Mouse (Mus musculus): Measurements from ENCODE around the gene Arg1. TPM values are rescaled to one million over a fixed set of nuclear protein-coding genes. Genes with fewer than 3 reads are reported as not detected.

Gene Arg1
- polyA plus RNA-seq, 1 experiment from 2014 or later, result 1.1 TPM

DNA sequence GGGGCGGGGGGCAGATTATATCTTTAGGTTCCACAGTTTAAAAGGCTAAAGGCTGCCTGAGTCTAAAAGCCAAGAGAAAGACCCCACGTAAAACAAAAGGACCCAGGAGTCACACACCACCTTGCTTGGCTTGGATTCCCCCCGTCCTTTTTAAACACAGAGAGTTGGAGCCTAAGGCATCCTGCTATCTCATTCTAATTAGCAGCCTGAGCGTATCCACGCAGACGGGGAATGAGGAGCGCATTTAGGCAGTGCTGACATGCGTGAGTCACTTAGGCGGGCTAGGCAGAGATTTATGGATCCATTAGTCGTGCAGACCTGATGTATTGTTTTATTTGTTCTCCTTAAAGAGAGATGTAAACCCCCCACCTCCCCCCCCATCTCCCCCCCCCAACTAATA, 904 bp downstream of the Arg1 start:
- no peak overlapping the region for H3K4me2 ChIP-seq (ENCODE audit: low read depth, low read length)
- WGBS, result 41% methylated on average over 10 of the region's 10 CpGs
- no peak overlapping the region for H3K4me3 ChIP-seq (ENCODE audit: low read length)
- H3K9me3 ChIP-seq (replicated peaks; ENCODE audit: control insufficient read depth, low read length), result no peaks in the 10 kb centered on the region
- H3K27ac ChIP-seq (ENCODE audit: low read length), result no peak overlapping the region
- H3K27me3 ChIP-seq (ENCODE audit: control insufficient read depth, insufficient read depth, low read length), result no peaks in the 10 kb centered on the region
- H3K9ac ChIP-seq (ENCODE audit: low read length), result no peak overlapping the region
- no peak for ATAC-seq (replicated peaks; ENCODE audit: extremely low read depth, insufficient read depth, low FRiP score)
- no peaks in the 10 kb centered on the region for H3K36me3 ChIP-seq (ENCODE audit: control insufficient read depth, insufficient read depth)
- peaks cover 7% of the 10 kb centered on the region for H3K4me1 ChIP-seq (ENCODE audit: control insufficient read depth, insufficient read depth, low read length)

DNA sequence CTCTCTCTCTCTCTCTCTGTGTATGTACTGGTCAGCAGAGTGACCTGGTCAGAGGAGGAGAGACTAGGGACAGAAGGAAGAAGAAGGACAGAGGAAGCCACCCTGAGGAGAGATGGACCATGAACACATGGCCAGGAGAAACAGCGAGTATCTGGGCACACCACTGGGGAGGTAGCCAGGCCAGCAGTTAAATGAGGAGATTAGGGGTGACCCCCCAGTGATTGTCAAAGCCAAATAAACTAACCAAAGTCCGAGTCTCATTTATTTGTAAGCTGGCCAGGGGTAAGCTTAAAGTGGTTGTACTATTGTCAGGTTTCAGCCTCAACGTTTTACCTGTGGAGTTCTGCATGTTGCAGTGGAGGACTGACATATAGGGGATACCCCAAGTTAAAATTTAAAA, 3.0 kb downstream of the Arg1 start:
- ATAC-seq (replicated peaks; ENCODE audit: extremely low read depth, insufficient read depth, low FRiP score), result no peak
- H3K4me2 ChIP-seq (ENCODE audit: low read depth, low read length), result no peak overlapping the region
- 63% methylated on average over 3 of the region's 3 CpGs for WGBS
- no peak overlapping the region for H3K27ac ChIP-seq (ENCODE audit: low read length)
- no peak overlapping the region for H3K4me3 ChIP-seq (ENCODE audit: low read length)
- H3K4me1 ChIP-seq (ENCODE audit: control insufficient read depth, insufficient read depth, low read length), result peaks cover 7% of the 10 kb centered on the region
- no peaks in the 10 kb centered on the region for H3K27me3 ChIP-seq (ENCODE audit: control insufficient read depth, insufficient read depth, low read length)
- H3K9ac ChIP-seq (ENCODE audit: low read length), result no peak overlapping the region
- no peaks in the 10 kb centered on the region for H3K36me3 ChIP-seq (ENCODE audit: control insufficient read depth, insufficient read depth)
- H3K9me3 ChIP-seq (replicated peaks; ENCODE audit: control insufficient read depth, low read length), result no peaks in the 10 kb centered on the region

DNA sequence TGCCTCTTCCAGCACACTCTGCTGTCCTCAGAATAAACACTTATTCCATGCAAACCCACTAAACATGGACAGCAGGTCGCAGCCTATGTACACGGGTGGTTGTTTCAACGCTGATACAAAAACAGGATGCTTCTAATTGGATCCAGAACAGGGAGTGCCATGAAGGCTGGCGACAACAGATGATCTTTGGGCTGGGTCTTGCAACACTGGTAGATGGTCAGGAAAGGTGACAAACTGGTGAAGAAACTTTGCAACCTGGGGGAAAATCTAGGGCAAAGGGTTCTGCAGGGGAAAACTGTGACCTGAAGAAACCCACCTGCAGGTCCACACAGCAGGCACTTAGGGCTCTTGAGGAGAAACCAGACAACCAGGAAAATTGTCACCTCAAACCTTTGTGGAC, 4.3 kb downstream of the Arg1 start:
- 81% methylated on average over 4 of the region's 4 CpGs for WGBS

DNA sequence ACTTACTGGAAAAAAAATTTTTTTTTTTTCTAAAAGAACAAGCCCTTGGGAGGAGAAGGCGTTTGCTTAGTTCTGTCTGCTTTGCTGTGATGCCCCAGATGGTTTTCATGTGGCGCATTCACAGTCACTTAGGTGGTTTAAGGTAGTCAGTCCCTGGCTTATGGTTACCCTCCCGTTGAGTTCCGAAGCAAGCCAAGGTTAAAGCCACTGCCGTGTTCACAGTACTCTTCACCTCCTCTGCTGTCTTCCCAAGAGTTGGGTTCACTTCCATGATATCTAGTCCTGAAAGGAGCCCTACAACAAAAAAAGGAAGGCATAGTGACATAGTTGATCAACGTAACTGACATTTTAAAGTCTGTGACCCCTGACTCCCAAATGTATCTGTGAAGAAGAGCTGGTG, 11.8 kb downstream of the Arg1 start:
- Histone ChIP-seq H3K4me3 (ENCODE audit: low read length) (no peak overlapping the region), H3K27ac (ENCODE audit: low read length) (no peak overlapping the region), H3K36me3 (ENCODE audit: control insufficient read depth, insufficient read depth) (peaks cover 22% of the 10 kb centered on the region), H3K9ac (ENCODE audit: low read length) (no peak overlapping the region), H3K27me3 (ENCODE audit: control insufficient read depth, insufficient read depth, low read length) (no peaks in the 10 kb centered on the region), H3K4me1 (ENCODE audit: control insufficient read depth, insufficient read depth, low read length) (no peaks in the 10 kb centered on the region), H3K9me3 (replicated peaks; ENCODE audit: control insufficient read depth, low read length) (no peaks in the 10 kb centered on the region), H3K4me2 (ENCODE audit: low read depth, low read length) (no peak overlapping the region)
- ATAC-seq (replicated peaks; ENCODE audit: extremely low read depth, insufficient read depth, low FRiP score), result no peak
- WGBS, result 86% methylated on average over 6 of the region's 6 CpGs

More for the DNA sequence above, 4.3 kb downstream of the Arg1 start:
- Histone ChIP-seq H3K36me3 (ENCODE audit: control insufficient read depth, insufficient read depth) (no peaks in the 10 kb centered on the region), H3K27ac (ENCODE audit: low read length) (no peak overlapping the region), H3K4me2 (ENCODE audit: low read depth, low read length) (no peak overlapping the region), H3K9me3 (replicated peaks; ENCODE audit: control insufficient read depth, low read length) (no peaks in the 10 kb centered on the region), H3K9ac (ENCODE audit: low read length) (no peak overlapping the region), H3K4me3 (ENCODE audit: low read length) (no peak overlapping the region), H3K4me1 (ENCODE audit: control insufficient read depth, insufficient read depth, low read length) (peaks cover 4% of the 10 kb centered on the region), H3K27me3 (ENCODE audit: control insufficient read depth, insufficient read depth, low read length) (no peaks in the 10 kb centered on the region)
- no peak for ATAC-seq (replicated peaks; ENCODE audit: extremely low read depth, insufficient read depth, low FRiP score)

DNA sequence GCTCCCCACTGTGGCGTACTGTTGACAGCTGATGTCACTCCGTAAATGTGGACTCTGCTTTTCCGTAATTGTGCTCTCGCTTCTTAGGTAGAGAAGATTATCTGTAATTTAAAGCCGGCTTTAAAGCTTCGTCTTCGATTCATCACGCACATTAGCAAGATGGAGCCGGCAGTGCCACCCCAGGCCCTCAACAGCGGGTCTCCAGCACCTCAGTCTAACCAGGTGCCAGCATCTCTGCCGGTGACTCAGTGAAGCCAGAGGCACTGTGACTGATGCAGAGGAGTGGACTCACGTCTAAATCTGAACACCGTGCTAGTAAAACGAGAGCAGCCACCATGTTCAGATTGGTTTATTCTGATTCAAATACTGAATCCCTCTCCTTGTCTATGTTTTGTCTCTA, 14.7 kb downstream of the Arg1 start:
- Histone ChIP-seq H3K4me3 (ENCODE audit: low read length) (no peak overlapping the region), H3K27me3 (ENCODE audit: control insufficient read depth, insufficient read depth, low read length) (no peaks in the 10 kb centered on the region), H3K4me1 (ENCODE audit: control insufficient read depth, insufficient read depth, low read length) (no peaks in the 10 kb centered on the region), H3K9me3 (replicated peaks; ENCODE audit: control insufficient read depth, low read length) (no peaks in the 10 kb centered on the region), H3K4me2 (ENCODE audit: low read depth, low read length) (no peak overlapping the region), H3K27ac (ENCODE audit: low read length) (no peak overlapping the region), H3K9ac (ENCODE audit: low read length) (no peak overlapping the region), H3K36me3 (ENCODE audit: control insufficient read depth, insufficient read depth) (peaks cover 46% of the 10 kb centered on the region)
- WGBS, result 92% methylated on average over 14 of the region's 14 CpGs
- no peak for ATAC-seq (replicated peaks; ENCODE audit: extremely low read depth, insufficient read depth, low FRiP score)

DNA sequence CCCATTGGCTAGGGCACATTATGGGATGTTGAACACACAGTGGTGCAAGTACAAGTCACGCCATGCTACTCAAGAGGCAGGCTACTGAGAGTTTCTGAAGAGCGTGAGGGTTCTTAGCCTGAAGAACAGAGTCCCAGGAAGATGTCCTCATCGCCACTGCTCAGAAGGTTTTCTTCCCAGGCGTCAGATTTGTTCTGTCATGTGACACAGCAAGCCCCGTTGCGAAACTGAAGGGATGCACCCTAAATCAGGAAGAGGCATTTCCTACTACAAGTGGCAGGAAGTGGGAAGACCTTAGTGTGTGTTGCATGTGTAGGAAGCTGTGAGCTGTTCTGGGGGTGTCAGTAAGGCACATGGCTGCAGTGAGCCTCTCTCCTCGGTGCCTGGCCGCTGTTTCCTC, 16.1 kb downstream of the Arg1 start:
- H3K4me3 ChIP-seq (ENCODE audit: low read length), result no peak overlapping the region
- H3K36me3 ChIP-seq (ENCODE audit: control insufficient read depth, insufficient read depth), result peaks cover 53% of the 10 kb centered on the region
- no peak for ATAC-seq (replicated peaks; ENCODE audit: extremely low read depth, insufficient read depth, low FRiP score)
- 86% methylated on average over 8 of the region's 8 CpGs for WGBS
- no peaks in the 10 kb centered on the region for H3K4me1 ChIP-seq (ENCODE audit: control insufficient read depth, insufficient read depth, low read length)
- no peaks in the 10 kb centered on the region for H3K27me3 ChIP-seq (ENCODE audit: control insufficient read depth, insufficient read depth, low read length)
- H3K9me3 ChIP-seq (replicated peaks; ENCODE audit: control insufficient read depth, low read length), result no peaks in the 10 kb centered on the region
- no peak overlapping the region for H3K27ac ChIP-seq (ENCODE audit: low read length)
- no peak overlapping the region for H3K9ac ChIP-seq (ENCODE audit: low read length)
- no peak overlapping the region for H3K4me2 ChIP-seq (ENCODE audit: low read depth, low read length)

DNA sequence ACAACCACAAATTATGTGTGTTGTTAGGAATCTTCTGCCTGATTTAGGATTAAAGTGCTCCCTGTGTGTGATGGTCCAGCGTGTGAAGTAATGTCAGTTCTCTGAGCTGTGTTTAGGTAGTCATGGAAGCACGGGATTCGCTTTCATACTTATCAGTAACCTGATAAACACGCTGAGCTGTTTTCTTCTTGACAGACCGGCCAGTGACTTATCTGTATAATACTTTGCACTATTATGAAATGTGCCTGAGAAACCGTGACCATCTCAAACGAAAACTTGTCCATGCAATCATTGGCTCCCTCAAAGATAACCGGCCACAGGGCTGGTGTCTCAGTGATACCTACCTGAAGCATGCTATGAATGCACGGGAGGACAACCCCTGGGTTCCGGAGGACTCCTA, 21.7 kb downstream of the Arg1 start:
- 76% methylated on average over 10 of the region's 10 CpGs for WGBS
- ATAC-seq (replicated peaks; ENCODE audit: extremely low read depth, insufficient read depth, low FRiP score), result no peak
- H3K4me3 ChIP-seq (ENCODE audit: low read length), result no peak overlapping the region

DNA sequence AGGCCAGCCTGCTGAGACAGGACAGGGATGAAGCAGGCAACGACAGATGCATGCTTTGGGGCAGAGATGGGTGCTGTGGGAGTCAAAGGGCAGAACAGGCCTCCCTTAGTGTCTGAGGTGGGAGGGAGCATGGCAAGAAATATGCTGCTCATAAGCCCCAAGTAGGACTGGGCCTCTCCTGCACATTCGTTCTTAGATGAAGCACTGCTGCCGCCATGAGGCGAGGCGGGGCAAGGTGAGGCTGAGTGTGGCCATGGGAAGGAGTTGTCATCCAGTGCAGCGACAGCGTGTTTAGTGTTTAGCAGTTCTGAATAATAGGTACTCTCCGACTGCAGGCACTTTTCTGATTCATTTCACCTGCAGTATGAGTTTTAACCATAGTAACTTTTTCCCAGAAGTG, 31.4 kb downstream of the Arg1 start:
- Histone ChIP-seq H3K9me3 (replicated peaks; ENCODE audit: control insufficient read depth, low read length) (no peaks in the 10 kb centered on the region), H3K9ac (ENCODE audit: low read length) (no peak overlapping the region), H3K27ac (ENCODE audit: low read length) (no peak overlapping the region), H3K4me3 (ENCODE audit: low read length) (no peak overlapping the region), H3K36me3 (ENCODE audit: control insufficient read depth, insufficient read depth) (peaks cover 62% of the 10 kb centered on the region), H3K27me3 (ENCODE audit: control insufficient read depth, insufficient read depth, low read length) (no peaks in the 10 kb centered on the region), H3K4me2 (ENCODE audit: low read depth, low read length) (no peak overlapping the region), H3K4me1 (ENCODE audit: control insufficient read depth, insufficient read depth, low read length) (0 out of 2 replicates have a peak, but pooled peaks cover 2% of the 10 kb centered on the region)
- 86% methylated on average over 8 of the region's 8 CpGs for WGBS
- ATAC-seq (replicated peaks; ENCODE audit: extremely low read depth, insufficient read depth, low FRiP score), result no peak

More for the DNA sequence above, 21.7 kb downstream of the Arg1 start:
- H3K27me3 ChIP-seq (ENCODE audit: control insufficient read depth, insufficient read depth, low read length), result no peaks in the 10 kb centered on the region
- peaks cover 83% of the 10 kb centered on the region for H3K36me3 ChIP-seq (ENCODE audit: control insufficient read depth, insufficient read depth)
- no peak overlapping the region for H3K9ac ChIP-seq (ENCODE audit: low read length)
- no peak overlapping the region for H3K4me2 ChIP-seq (ENCODE audit: low read depth, low read length)
- no peak overlapping the region for H3K27ac ChIP-seq (ENCODE audit: low read length)
- H3K9me3 ChIP-seq (replicated peaks; ENCODE audit: control insufficient read depth, low read length), result no peaks in the 10 kb centered on the region
- H3K4me1 ChIP-seq (ENCODE audit: control insufficient read depth, insufficient read depth, low read length), result no peaks in the 10 kb centered on the region

DNA sequence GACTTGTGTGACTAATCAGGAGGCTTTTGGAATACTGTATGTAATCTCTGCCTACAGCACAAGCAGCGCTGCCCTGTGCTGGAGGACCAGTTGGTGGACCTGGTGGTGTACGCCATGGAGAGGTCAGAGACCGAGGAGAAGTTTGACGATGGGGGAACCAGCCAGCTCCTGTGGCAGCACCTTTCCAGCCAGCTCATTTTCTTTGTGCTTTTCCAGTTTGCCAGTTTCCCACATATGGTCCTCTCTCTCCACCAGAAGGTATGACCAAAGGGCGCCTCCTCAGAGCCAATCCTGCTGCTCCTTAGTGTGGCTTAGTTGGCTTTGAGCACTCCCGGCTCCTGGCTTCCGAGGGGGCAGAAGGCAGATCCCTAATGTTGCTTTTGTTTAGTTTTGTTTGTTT, 38.9 kb downstream of the Arg1 start:
- Histone ChIP-seq H3K36me3 (ENCODE audit: control insufficient read depth, insufficient read depth) (peaks cover 43% of the 10 kb centered on the region), H3K4me3 (ENCODE audit: low read length) (no peak overlapping the region), H3K27ac (ENCODE audit: low read length) (no peak overlapping the region), H3K9me3 (replicated peaks; ENCODE audit: control insufficient read depth, low read length) (no peaks in the 10 kb centered on the region), H3K27me3 (ENCODE audit: control insufficient read depth, insufficient read depth, low read length) (no peaks in the 10 kb centered on the region), H3K4me2 (ENCODE audit: low read depth, low read length) (no peak overlapping the region), H3K9ac (ENCODE audit: low read length) (no peak overlapping the region), H3K4me1 (ENCODE audit: control insufficient read depth, insufficient read depth, low read length) (0 out of 2 replicates have a peak, but pooled peaks cover 2% of the 10 kb centered on the region)
- ATAC-seq (replicated peaks; ENCODE audit: extremely low read depth, insufficient read depth, low FRiP score), result no peak
- 98% methylated on average over 7 of the region's 7 CpGs for WGBS

DNA sequence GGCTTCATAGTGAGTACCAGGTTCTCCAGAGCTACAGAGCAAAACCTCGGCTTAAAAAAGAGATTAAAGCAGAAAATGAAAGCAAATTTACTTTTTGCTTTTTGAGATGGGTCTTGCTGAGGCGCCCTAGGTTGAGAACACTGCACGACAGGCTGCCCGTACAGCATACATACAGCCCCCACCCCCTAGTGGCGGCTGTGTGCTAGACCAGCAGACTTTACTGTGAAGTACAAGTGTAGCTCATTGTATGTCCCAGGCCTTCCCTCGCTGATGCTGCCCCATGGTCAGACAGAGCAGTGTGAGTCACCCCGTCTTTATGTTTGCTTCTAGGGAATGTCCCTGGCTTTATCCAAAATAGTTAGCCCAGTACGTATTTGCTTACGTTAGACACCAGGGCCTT, 41.3 kb downstream of the Arg1 start:
- Histone ChIP-seq H3K9ac (ENCODE audit: low read length) (no peak overlapping the region), H3K4me2 (ENCODE audit: low read depth, low read length) (no peak overlapping the region), H3K4me3 (ENCODE audit: low read length) (no peak overlapping the region), H3K9me3 (replicated peaks; ENCODE audit: control insufficient read depth, low read length) (no peaks in the 10 kb centered on the region), H3K36me3 (ENCODE audit: control insufficient read depth, insufficient read depth) (peaks cover 37% of the 10 kb centered on the region), H3K4me1 (ENCODE audit: control insufficient read depth, insufficient read depth, low read length) (no peaks in the 10 kb centered on the region), H3K27ac (ENCODE audit: low read length) (no peak overlapping the region), H3K27me3 (ENCODE audit: control insufficient read depth, insufficient read depth, low read length) (no peaks in the 10 kb centered on the region)
- ATAC-seq (replicated peaks; ENCODE audit: extremely low read depth, insufficient read depth, low FRiP score), result no peak
- WGBS, result 79% methylated on average over 9 of the region's 9 CpGs
